9 mouse cellular contexts compared by ENCODE assay signal in the genomic region with DNA sequence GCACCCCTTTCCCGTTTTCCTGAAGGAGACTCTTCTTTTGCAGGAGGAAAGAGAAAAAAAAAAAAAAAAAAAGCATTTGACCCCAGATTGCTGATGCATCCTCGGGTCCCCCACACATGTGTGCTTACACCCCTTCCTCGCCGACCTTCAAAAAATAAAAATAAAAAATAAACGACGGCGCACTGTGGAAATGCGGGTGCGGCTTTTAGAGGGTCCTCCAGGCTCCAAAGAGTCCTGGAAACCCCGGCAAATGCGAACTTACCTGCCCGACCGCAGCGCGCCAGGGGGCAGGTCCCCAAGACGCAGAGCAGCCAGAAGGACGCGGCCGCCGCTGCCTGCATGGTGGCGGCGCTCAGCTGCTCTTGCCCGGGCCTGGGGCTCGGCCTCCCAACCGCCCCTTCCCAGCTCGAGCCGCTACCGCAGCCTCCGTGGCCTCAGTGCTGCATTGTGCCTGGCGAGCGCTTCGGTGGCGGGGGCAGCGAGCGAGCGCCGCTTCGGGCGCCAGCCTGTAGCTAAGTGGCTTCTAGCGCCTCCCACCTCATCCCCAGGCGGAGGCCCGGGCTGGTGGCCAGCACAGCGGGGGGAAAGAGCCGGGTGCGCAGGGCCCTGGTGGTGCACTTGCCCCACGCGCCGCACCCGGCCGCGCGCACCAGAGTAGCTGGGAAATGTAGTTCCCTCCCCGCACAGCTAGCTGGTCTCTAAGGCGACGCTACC. TPM values are rescaled to one million over a fixed set of nuclear protein-coding genes. Genes with fewer than 3 reads are reported as not detected.
DNase-seq lines count a peak whose midpoint lies in the region; ATAC-seq and TF ChIP-seq lines count a peak whose summit lies in the region.
"Had no signal": no experiment of that assay in that cellular context is flagged by ENCODE, and none has a peak within 500 bp of the region (broad histone marks: within the 10 kb centered on the region; RNA-seq: fewer than 3 reads in every experiment).

A gene (minus strand): TSS at position 547 of the 714 bp plus-strand sequence.

- peaks cover 12% of the 10 kb centered on the region; the same call in 1 of the 2 replicates for H3K4me1 ChIP-seq in cerebellum, adult 2 months (ENCODE audit: control insufficient read depth, insufficient read depth, low read length)
- no peaks in the 10 kb centered on the region for H3K4me1 ChIP-seq in liver, embryonic 14.5 days (replicated peaks; ENCODE audit: control insufficient read depth in 2 of 2, insufficient read depth in 2 of 2, low read length in 1 of 2)
- H3K4me1 ChIP-seq in neural tube, embryonic 12.5 days, result peaks cover 7% of the 10 kb centered on the region

- H3K4me2 ChIP-seq in liver, embryonic 14.5 days (ENCODE audit: low read depth), result peak within 1 kb of the TSS; percentile 52
- H3K4me2 ChIP-seq in neural tube, embryonic 12.5 days (replicated peaks), result peak within 1 kb of the TSS; percentile 82

- ATAC-seq in liver, embryonic 14.5 days (ENCODE audit: insufficient read depth), result 0 out of 2 replicates have a peak, but pooled peaks have one; percentile 15
- ATAC-seq in neural tube, embryonic 12.5 days (ENCODE audit: low FRiP score, low read depth), result peak; percentile 95

- no peaks in the 10 kb centered on the region for H3K9me3 ChIP-seq in liver, embryonic 14.5 days (ENCODE audit: control insufficient read depth, low read length)
- H3K9me3 ChIP-seq in neural tube, embryonic 12.5 days, result no peaks in the 10 kb centered on the region

- no peaks in the 10 kb centered on the region for H3K27me3 ChIP-seq in cerebellum, adult 2 months (ENCODE audit: control insufficient read depth, insufficient read depth, low read length)
- H3K27me3 ChIP-seq in liver, embryonic 14.5 days (ENCODE audit: control insufficient read depth, insufficient read depth, low read length), result peaks cover 15% of the 10 kb centered on the region
- 0 out of 2 replicates have a peak, but pooled peaks cover 3% of the 10 kb centered on the region for H3K27me3 ChIP-seq in neural tube, embryonic 12.5 days (replicated peaks)
- H3K27me3 ChIP-seq: CH12.LX had no signal

- no peak within 1 kb of the TSS; the same call in 1 of the 2 replicates for H3K9ac ChIP-seq in liver, embryonic 14.5 days (replicated peaks)
- H3K9ac ChIP-seq in neural tube, embryonic 12.5 days, result peak within 1 kb of the TSS; percentile 76

- peak; percentile 75 for DNase-seq in ES-CJ7 (ENCODE audit: low read depth, low spot score)
- DNase-seq in cerebellum, adult 2 months, result peak; percentile 97
- peak; percentile 58 for DNase-seq in forelimb bud, embryonic 11.5 days (ENCODE audit: low read depth, low spot score)
- peak; percentile 64 for DNase-seq in heart, postnatal 25 days (ENCODE audit: low spot score)
- peak; percentile 93 for DNase-seq in layer of hippocampus, adult 11-12 months (ENCODE audit: low spot score)
- DNase-seq in liver, embryonic 14.5 days (ENCODE audit: low read depth in 3 of 3, low spot score in 3 of 3), result no peak
- peak; percentile 79 for DNase-seq in testis, postnatal 14 days (ENCODE audit: low spot score)

- under 1% methylated on average over 55 of the region's 55 CpGs for WGBS in cerebellum, adult 2 months
- WGBS in liver, embryonic 14.5 days (ENCODE audit: insufficient replicate concordance), result 1% methylated on average over 55 of the region's 55 CpGs
- 1% methylated on average over 55 of the region's 55 CpGs for WGBS in neural tube, embryonic 12.5 days

- intact Hi-C loops in heart, postnatal 25 days (cut with DNase I), result loop anchor here (10.0 kb wide), 1 partner anchor 203 kb away; no protein-coding TSS in a partner anchor

- TF ChIP-seq EP300 in liver, embryonic 14.5 days (IDR thresholded peaks at IDR 0.05; ENCODE audit: low read depth), result no peak

- H3K27ac ChIP-seq in cerebellum, adult 2 months (ENCODE audit: insufficient read depth, low read length), result peak within 1 kb of the TSS; percentile 85
- no peak within 1 kb of the TSS for H3K27ac ChIP-seq in liver, embryonic 14.5 days
- H3K27ac ChIP-seq in neural tube, embryonic 12.5 days, result peak within 1 kb of the TSS; percentile 43; the same call in 1 of the 2 replicates

- H3K36me3 ChIP-seq in liver, embryonic 14.5 days (replicated peaks; ENCODE audit: control insufficient read depth, insufficient read depth, low read depth), result no peaks in the 10 kb centered on the region
- H3K36me3 ChIP-seq in neural tube, embryonic 12.5 days, result no peaks in the 10 kb centered on the region

- TF ChIP-seq POLR2A in cerebellum, adult 2 months (IDR thresholded peaks at IDR 0.05; ENCODE audit: borderline replicate concordance, insufficient read depth, low read length), result peak; percentile 74

- peak within 1 kb of the TSS; percentile 97 for H3K4me3 ChIP-seq in cerebellum, adult 2 months (replicated peaks; ENCODE audit: insufficient read depth, low read depth, low read length)
- H3K4me3 ChIP-seq in liver, embryonic 14.5 days (ENCODE audit: insufficient read depth in 1 of 2, low read depth in 2 of 2, low read length in 2 of 2), result peak within 1 kb of the TSS; percentile 13 to 46
- peak within 1 kb of the TSS; percentile 71 for H3K4me3 ChIP-seq in neural tube, embryonic 12.5 days

- no peak for TF ChIP-seq CTCF in cerebellum, adult 2 months (IDR thresholded peaks at IDR 0.05; ENCODE audit: borderline replicate concordance, insufficient read depth, low read depth, low read length)
- no peak for TF ChIP-seq CTCF in liver, embryonic 14.5 days (IDR thresholded peaks at IDR 0.05; ENCODE audit: low read depth)

RNA-seq across cellular contexts. Expression of the gene that starts here (rescaled TPM):
- polyA plus RNA-seq in cerebellum, adult 2 months (2012; rRNA removed), result 98.1 and 105 TPM in 2 replicates
- total RNA-seq in heart, postnatal 25 days (2021), result 1 to 10 TPM; 3.0 to 3.8 TPM
- polyA plus RNA-seq in liver, embryonic 14.5 days (2012; rRNA removed), result 0.06 and 0.13 TPM in 2 replicates
- polyA plus RNA-seq in liver, embryonic 14.5 days (2014; fragmentation: Nextera tagmentation; extraction: Ambion mirVana), result 0.25 and 0.29 TPM in 2 replicates
- 22.3 and 25.1 TPM in 2 replicates for polyA plus RNA-seq in neural tube, embryonic 12.5 days (2016; fragmentation: Nextera tagmentation; extraction: Ambion mirVana)

Comparison
In these comparisons a context has a peak if more than half of its experiments do, and no peak if none do; other contexts are left out.
1. RNA of the gene that starts here (polyA plus RNA-seq): 98.1 to 105 TPM in cerebellum, adult 2 months and 22.3 to 25.1 TPM in neural tube, embryonic 12.5 days; 0.06 to 0.29 TPM in liver, embryonic 14.5 days; every median in the first group is over 10 times any median in the second.
2. Peak in ATAC-seq, H3K4me3 ChIP-seq and H3K4me2 ChIP-seq in liver, embryonic 14.5 days; RNA of the gene not detected or under 1 TPM.
3. DNase-seq: peak in ES-CJ7 (single experiment), cerebellum, adult 2 months (2 of 2), forelimb bud, embryonic 11.5 days (single experiment), heart, postnatal 25 days (single experiment), layer of hippocampus, adult 11-12 months (single experiment) and testis, postnatal 14 days (single experiment); none in liver, embryonic 14.5 days (0 of 3).
4. H3K4me3 ChIP-seq: peak in every context shown above with its lines; median percentile 97 in cerebellum, adult 2 months; 71 in neural tube, embryonic 12.5 days; 30 in liver, embryonic 14.5 days.